Mouse (Mus musculus) layer of hippocampus, postnatal 14 days (tissue): ENCODE data around the gene Olfr364-ps1. TPM values are rescaled to one million over a fixed set of nuclear protein-coding genes. Genes with fewer than 3 reads are reported as not detected.

Experiments
- DNase-seq, 2 experiments: peaks; one replicate each; pipeline ENCODE4 v3.0.0; 2021 to 2022; ENCODE audit warnings: low spot score in 2 of 2, mixed read lengths in 1 of 2
- long read RNA-seq, 2 experiments: library from polyadenylated mRNA; stranded (forward); transcript quantifications; one replicate each; pipeline ENCODE4 v2.0.0; 2021
- total RNA-seq, 2 experiments: library from RNA; stranded (reverse); gene quantifications; 2 replicates each; pipeline ENCODE4 v1.2.3; 2021

Olfr364-ps1 gene
- not detected for total RNA-seq
- long read RNA-seq, experiment 1: 0 reads
- long read RNA-seq, experiment 2: 0 reads

DNA sequence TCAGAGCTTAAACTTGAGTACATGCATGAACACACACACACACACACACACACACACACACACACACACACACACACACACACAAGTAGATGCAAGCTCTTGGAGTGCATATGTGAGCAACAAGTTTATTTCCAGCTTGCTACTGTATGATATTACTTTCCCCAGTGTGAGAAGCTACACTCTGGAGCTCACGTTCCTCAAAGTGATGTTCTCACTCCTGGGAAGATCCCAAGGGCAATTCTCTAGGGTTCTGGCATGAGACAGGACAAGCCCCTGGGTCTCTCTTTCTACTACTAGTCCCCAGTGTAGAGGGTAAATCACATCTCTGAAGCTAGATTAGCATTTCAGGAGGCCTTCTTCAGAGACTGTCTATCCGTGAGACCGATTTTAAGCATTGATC is at the start of gene Olfr364-ps1:
Olfr364-ps1 (plus strand) TSS at position 301 of the 400 bp plus-strand sequence.
- no peak for DNase-seq

DNA sequence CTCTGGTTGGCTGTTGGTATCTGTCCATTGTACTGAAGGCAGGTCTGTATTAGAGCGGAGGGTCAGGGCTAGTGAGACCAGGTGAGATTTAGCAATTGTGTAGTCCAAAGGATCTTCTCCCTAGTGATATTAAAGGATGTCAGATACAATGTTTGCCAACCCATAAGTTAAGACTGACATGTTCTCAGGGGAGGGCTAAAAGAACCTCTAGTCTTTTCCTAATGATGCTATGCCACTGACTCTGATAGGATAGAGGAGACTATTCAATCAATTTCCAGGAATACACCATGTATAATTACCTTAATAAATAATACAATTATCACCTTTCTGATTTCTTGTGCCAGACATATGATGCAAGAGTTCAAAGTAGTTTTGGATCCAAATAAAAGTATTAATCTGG is 21.3 kb upstream of the Olfr364-ps1 start, which contains the start of gene Olfr362:
Olfr362 (minus strand) TSS at position 101 of the 400 bp plus-strand sequence.
- DNase-seq: no peak

DNA sequence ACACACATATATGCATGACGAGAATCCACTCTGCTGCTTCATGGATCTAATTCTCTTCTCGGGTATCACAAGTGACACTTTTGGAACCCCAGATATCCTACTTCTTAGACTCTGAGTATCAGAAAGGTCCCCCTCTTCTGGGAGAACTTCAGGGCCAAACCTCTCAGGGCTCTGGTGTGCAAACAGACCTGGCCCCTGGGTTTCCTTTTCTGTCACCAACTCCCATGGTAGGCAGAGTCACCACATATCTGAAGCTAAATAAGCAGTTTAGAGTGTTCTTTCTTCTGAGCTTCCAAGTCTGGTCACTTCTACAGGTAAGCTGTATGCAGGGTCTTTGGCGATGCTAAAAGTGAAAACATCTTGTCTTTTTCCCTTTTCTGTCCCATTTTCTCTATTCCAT is 48.8 kb downstream of the Olfr364-ps1 start, which contains the start of gene Olfr365:
Olfr365 (plus strand) TSS at position 301 of the 400 bp plus-strand sequence.
- DNase-seq: no peak

Other genes with a start within 250 kb of the Olfr364-ps1 start
- not detected for gene Olfr353, start 246.4 kb upstream of the Olfr364-ps1 start, total RNA-seq
- not detected for gene Olfr354, start 233.6 kb upstream of the Olfr364-ps1 start, total RNA-seq
- gene Olfr355, start 210.4 kb upstream of the Olfr364-ps1 start, total RNA-seq: not detected
- gene Olfr356, start 202.2 kb upstream of the Olfr364-ps1 start, total RNA-seq: not detected
- not detected for gene Olfr357, start 145.5 kb upstream of the Olfr364-ps1 start, total RNA-seq
- gene Olfr358, start 130.0 kb upstream of the Olfr364-ps1 start, total RNA-seq: not detected
- not detected for gene Olfr360, start 73.6 kb upstream of the Olfr364-ps1 start, total RNA-seq
- not detected for gene Olfr361, start 50.0 kb upstream of the Olfr364-ps1 start, total RNA-seq
- gene Olfr362, start 21.4 kb upstream of the Olfr364-ps1 start, total RNA-seq: not detected
- gene Olfr365, start 48.9 kb downstream of the Olfr364-ps1 start, total RNA-seq: under 1 TPM in 1 of 2 experiments, not detected in 1; 0.07 TPM
- not detected for gene Olfr366, start 72.3 kb downstream of the Olfr364-ps1 start, total RNA-seq
- gene Olfr368, start 187.2 kb downstream of the Olfr364-ps1 start, total RNA-seq: not detected
- gene Pdcl, start 220.0 kb downstream of the Olfr364-ps1 start, total RNA-seq: 10 to 100 TPM; 28.7 to 32.9 TPM